Mouse (Mus musculus) hindbrain, embryonic 14.5 days (tissue): ENCODE results near the gene Fras1. TPM values are rescaled to one million over a fixed set of nuclear protein-coding genes. Genes with fewer than 3 reads are reported as not detected.

ENCODE experiments used
- ATAC-seq: fragments of 200-750 bp; cut with Nextera tagmentation; 2 replicates; pipeline ENCODE4 v1.8.0; 2017; ENCODE audit warnings: moderate number of reproducible peaks, mild to moderate bottlenecking, moderate TSS enrichment, moderate library complexity; ENCODE audit not compliant: low FRiP score
- DNase-seq: peaks from one replicate; pipeline ENCODE4 v3.0.0-alpha.2; 2015; ENCODE audit warnings: low spot score
- H3K27ac ChIP-seq: fragments of 300-500 bp; sonication (generic); 2 replicates; pipeline ENCODE4 v1.5.1; 2014; ENCODE audit warnings: mild to moderate bottlenecking, moderate library complexity
- H3K27me3 ChIP-seq: fragments of 300-500 bp; sonication (generic); 2 replicates; pipeline ENCODE4 v1.6.1; 2014; ENCODE audit warnings: mild to moderate bottlenecking, low read length, mixed read lengths; ENCODE audit not compliant: control insufficient read depth, insufficient read depth
- H3K36me3 ChIP-seq: fragments of 300-500 bp; sonication (generic); replicated peaks from 2 replicates; pipeline ENCODE4 v1.6.1; 2014; ENCODE audit not compliant: control insufficient read depth, insufficient read depth
- H3K4me1 ChIP-seq: fragments of 300-500 bp; sonication (generic); replicated peaks from 2 replicates; pipeline ENCODE4 v1.6.1; 2014; ENCODE audit warnings: antibody characterized with exemption, low read length, mixed read lengths; ENCODE audit not compliant: control insufficient read depth, insufficient read depth
- H3K4me2 ChIP-seq: fragments of 300-500 bp; sonication (generic); replicated peaks from 2 replicates; pipeline ENCODE4 v1.6.1; 2014; ENCODE audit warnings: mild to moderate bottlenecking, moderate library complexity
- H3K4me3 ChIP-seq: fragments of 300-500 bp; sonication (generic); replicated peaks from 2 replicates; pipeline ENCODE4 v1.5.1; 2014; ENCODE audit warnings: mild to moderate bottlenecking, low read length
- H3K9ac ChIP-seq: fragments of 300-500 bp; sonication (generic); 2 replicates; pipeline ENCODE4 v1.6.1; 2014
- H3K9me3 ChIP-seq: fragments of 300-500 bp; sonication (generic); 2 replicates; pipeline ENCODE4 v1.6.1; 2016; ENCODE audit warnings: low read length; ENCODE audit not compliant: control insufficient read depth
- WGBS: fragments of 180-500 bp; shearing (Covaris S2); extraction: QIAGEN DNeasy Blood & Tissue Kit; methylation state at CpG from one replicate; pipeline ENCODE4 v1.1.7; 2014; 5-methylcytosine and 5-hydroxymethylcytosine counted together
- polyA plus RNA-seq: library from polyadenylated mRNA; unstranded; fragments of >200 nt; fragmentation: Nextera tagmentation; extraction: Ambion mirVana; gene quantifications from 2 replicates; pipeline ENCODE4 v1.2.1, GENCODE M21; 2014

Gene Fras1
- polyA plus RNA-seq, 1 experiment from 2014 or later = 9.8 TPM

DNA sequence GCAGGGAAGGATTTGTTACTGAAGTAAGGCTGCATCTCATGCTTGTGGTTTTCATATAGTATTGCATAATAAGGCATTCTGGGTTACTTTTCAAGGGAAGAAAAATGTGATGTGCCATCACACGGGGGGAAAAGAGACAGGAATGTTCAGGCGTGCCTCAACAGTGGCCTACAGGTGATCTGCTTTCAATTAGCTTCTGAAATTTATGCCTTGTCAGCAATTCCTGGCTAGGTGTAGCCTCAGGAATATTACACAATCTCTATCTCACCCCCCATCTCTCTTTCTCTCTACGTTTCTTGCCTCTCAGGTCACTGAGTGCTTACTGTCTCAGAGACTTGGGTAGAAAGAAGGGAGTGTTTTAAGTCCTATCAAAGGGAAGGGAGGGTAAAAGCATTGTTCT lies 204.9 kb downstream of the Fras1 start:
- Histone ChIP-seq H3K36me3 (no peaks in the 10 kb centered on the region), H3K4me2 (no peak overlapping the region), H3K27me3 (no peaks in the 10 kb centered on the region), H3K4me1 (no peaks in the 10 kb centered on the region), H3K4me3 (no peak overlapping the region), H3K27ac (no peak overlapping the region), H3K9me3 (no peaks in the 10 kb centered on the region), H3K9ac (no peak overlapping the region)
- no peak for ATAC-seq
- no peak for DNase-seq
- 74% methylated on average over 3 of the region's 3 CpGs for WGBS

GRCm38 (mm10) chr5:96579938-96580337 lies 206.2 kb downstream of the Fras1 start:
- Histone ChIP-seq H3K9ac (no peak overlapping the region), H3K27ac (no peak overlapping the region), H3K9me3 (no peaks in the 10 kb centered on the region), H3K4me1 (no peaks in the 10 kb centered on the region), H3K36me3 (no peaks in the 10 kb centered on the region), H3K27me3 (no peaks in the 10 kb centered on the region), H3K4me3 (no peak overlapping the region), H3K4me2 (no peak overlapping the region)
- ATAC-seq (no peak), DNase-seq (no peak)
- WGBS = 73% methylated on average over 5 of the region's 5 CpGs

DNA sequence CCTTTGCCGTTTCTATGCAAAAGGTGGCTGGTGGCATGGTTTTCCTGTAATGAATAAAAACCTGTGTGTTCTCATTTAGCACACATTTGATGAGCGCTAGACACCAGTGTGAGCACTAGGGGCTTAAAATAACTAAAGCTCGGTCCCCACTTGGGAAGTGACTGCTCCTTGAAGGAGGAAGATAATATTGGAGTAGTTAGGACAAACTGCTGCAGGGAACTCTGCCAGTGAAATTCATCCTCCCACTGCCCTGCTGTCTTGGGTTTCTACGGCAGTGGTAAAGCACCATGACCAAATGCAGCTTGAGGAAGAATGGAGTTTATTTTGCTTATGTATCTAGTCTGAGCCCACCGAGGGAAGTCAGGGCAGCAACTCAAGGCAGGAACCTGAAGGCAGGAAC lies 211.0 kb downstream of the Fras1 start:
- H3K4me2 ChIP-seq = no peak overlapping the region
- no peak overlapping the region for H3K27ac ChIP-seq
- H3K9me3 ChIP-seq = no peaks in the 10 kb centered on the region
- WGBS = 84% methylated on average over 5 of the region's 5 CpGs
- no peak overlapping the region for H3K9ac ChIP-seq
- H3K36me3 ChIP-seq = no peaks in the 10 kb centered on the region
- no peaks in the 10 kb centered on the region for H3K4me1 ChIP-seq
- H3K27me3 ChIP-seq = no peaks in the 10 kb centered on the region
- no peak for DNase-seq
- H3K4me3 ChIP-seq = no peak overlapping the region
- ATAC-seq = no peak

DNA sequence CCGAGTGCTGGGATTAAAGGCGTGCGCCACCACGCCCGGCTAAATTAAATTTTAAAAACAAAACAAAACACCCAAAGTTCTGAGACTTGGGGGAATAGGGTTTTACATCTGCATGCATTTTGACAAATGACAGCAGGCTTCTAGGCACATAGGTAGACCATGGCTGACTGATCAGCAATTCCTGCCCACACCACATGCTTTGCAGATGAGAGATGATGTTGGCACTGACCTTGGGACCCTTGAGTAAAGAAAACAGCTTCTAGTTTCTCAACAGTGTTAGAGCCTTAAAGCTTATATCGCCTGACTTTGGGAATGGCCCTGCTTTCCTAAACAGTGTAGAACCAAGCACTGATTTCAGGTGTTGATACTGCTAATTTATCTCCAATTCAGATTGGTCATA lies 216.9 kb downstream of the Fras1 start:
- Histone ChIP-seq H3K27me3 (no peaks in the 10 kb centered on the region), H3K4me1 (no peaks in the 10 kb centered on the region), H3K27ac (no peak overlapping the region), H3K4me2 (no peak overlapping the region), H3K4me3 (no peak overlapping the region), H3K9me3 (no peaks in the 10 kb centered on the region), H3K36me3 (no peaks in the 10 kb centered on the region), H3K9ac (no peak overlapping the region)
- DNase-seq = no peak
- WGBS = 92% methylated on average over 6 of the region's 6 CpGs
- ATAC-seq = no peak

GRCm38 (mm10) chr5:96595793-96596192 lies 222.0 kb downstream of the Fras1 start:
- 88% methylated on average over 5 of the region's 5 CpGs for WGBS
- no peaks in the 10 kb centered on the region for H3K9me3 ChIP-seq
- no peak overlapping the region for H3K27ac ChIP-seq
- no peaks in the 10 kb centered on the region for H3K4me1 ChIP-seq
- H3K4me3 ChIP-seq = no peak overlapping the region
- no peak overlapping the region for H3K4me2 ChIP-seq
- no peaks in the 10 kb centered on the region for H3K27me3 ChIP-seq
- H3K9ac ChIP-seq = no peak overlapping the region
- DNase-seq = no peak
- ATAC-seq = no peak
- H3K36me3 ChIP-seq = no peaks in the 10 kb centered on the region

- Histone ChIP-seq H3K9me3 (no peaks in the 10 kb centered on the region), H3K4me2 (no peak overlapping the region), H3K4me1 (no peaks in the 10 kb centered on the region), H3K36me3 (no peaks in the 10 kb centered on the region), H3K27me3 (no peaks in the 10 kb centered on the region), H3K27ac (no peak overlapping the region), H3K9ac (no peak overlapping the region), H3K4me3 (no peak overlapping the region)
- no peak for DNase-seq
- ATAC-seq = peak; percentile 57; the same call in 1 of the 2 replicates
- WGBS = 59% methylated on average over 7 of the region's 7 CpGs
Measured at GRCm38 (mm10) chr5:96603974-96604769, 230.4 kb downstream of the Fras1 start.

DNA sequence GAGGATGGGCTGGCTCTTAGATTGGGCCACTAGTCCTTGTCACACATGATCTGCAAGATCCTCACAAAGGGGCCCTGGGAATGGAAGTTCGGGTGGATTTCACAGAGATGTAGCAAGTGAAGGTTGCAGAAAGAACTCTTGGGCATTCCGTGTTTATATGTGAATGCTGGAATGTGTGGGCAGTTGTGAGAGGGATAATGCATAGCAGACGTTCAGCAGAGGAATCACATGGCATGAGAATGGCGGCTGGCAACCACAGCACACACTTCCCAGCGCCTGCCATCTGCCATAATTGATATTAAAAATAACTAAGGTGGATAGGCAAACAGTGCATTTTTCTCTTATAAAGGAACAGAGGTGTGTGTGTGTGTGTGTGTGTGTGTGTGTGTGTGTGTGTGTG lies 234.3 kb downstream of the Fras1 start:
- Histone ChIP-seq H3K9ac (no peak overlapping the region), H3K27ac (no peak overlapping the region), H3K9me3 (no peaks in the 10 kb centered on the region), H3K4me3 (no peak overlapping the region), H3K36me3 (no peaks in the 10 kb centered on the region), H3K4me2 (no peak overlapping the region), H3K27me3 (no peaks in the 10 kb centered on the region), H3K4me1 (no peaks in the 10 kb centered on the region)
- 90% methylated on average over 5 of the region's 5 CpGs for WGBS
- DNase-seq (no peak), ATAC-seq (no peak)

- no peaks in the 10 kb centered on the region for H3K36me3 ChIP-seq
- DNase-seq (no peak), ATAC-seq (no peak)
- no peak overlapping the region for H3K27ac ChIP-seq
- no peak overlapping the region for H3K4me2 ChIP-seq
- H3K27me3 ChIP-seq = no peaks in the 10 kb centered on the region
- H3K4me1 ChIP-seq = no peaks in the 10 kb centered on the region
- WGBS = 87% methylated on average over 3 of the region's 3 CpGs
- no peaks in the 10 kb centered on the region for H3K9me3 ChIP-seq
- H3K4me3 ChIP-seq = no peak overlapping the region
- H3K9ac ChIP-seq = no peak overlapping the region
Measured at GRCm38 (mm10) chr5:96608581-96609280, 235.0 kb downstream of the Fras1 start.

DNA sequence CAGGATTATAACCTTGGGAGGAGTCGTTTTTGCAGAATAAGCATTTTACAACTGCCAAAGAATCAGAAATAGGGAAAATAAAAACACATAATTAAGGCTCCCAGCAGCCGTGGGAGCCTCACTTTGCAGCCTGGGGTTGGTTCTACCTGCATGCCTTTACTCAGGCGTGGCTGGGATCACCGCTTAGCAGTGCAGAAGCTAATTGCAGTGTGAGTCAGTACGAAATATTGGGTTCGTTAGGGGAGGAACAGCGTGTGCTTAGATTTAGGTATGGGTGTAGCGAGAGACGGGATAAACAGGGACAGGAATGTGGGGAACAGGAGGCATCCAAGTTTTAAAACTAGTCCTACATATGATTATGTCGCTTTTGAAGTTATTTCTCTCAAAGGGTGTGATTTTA lies 238.3 kb downstream of the Fras1 start:
- Histone ChIP-seq H3K9ac (no peak overlapping the region), H3K36me3 (no peaks in the 10 kb centered on the region), H3K27me3 (no peaks in the 10 kb centered on the region), H3K9me3 (no peaks in the 10 kb centered on the region), H3K4me3 (no peak overlapping the region), H3K4me1 (no peaks in the 10 kb centered on the region), H3K4me2 (no peak overlapping the region), H3K27ac (no peak overlapping the region)
- ATAC-seq = no peak
- no peak for DNase-seq
- WGBS = 85% methylated on average over 10 of the region's 10 CpGs
